Mouse (Mus musculus) olfactory bulb, adult 2 months (tissue): ENCODE results near the gene Nup37.

Experiments used
- CTCF ChIP-seq: fragments of 200-500 bp; IDR thresholded peaks from 2 replicates; pipeline ENCODE4 v1.5.1; 2012; ENCODE audit warnings: low read depth, mild to moderate bottlenecking, low read length, moderate library complexity; ENCODE audit not compliant: insufficient read depth
- POLR2A ChIP-seq: fragments of 200-500 bp; IDR thresholded peaks from 2 replicates; pipeline ENCODE4 v1.6.1; 2012; ENCODE audit warnings: mild to moderate bottlenecking, low read depth, low read length, moderate library complexity; ENCODE audit not compliant: insufficient read depth

DNA sequence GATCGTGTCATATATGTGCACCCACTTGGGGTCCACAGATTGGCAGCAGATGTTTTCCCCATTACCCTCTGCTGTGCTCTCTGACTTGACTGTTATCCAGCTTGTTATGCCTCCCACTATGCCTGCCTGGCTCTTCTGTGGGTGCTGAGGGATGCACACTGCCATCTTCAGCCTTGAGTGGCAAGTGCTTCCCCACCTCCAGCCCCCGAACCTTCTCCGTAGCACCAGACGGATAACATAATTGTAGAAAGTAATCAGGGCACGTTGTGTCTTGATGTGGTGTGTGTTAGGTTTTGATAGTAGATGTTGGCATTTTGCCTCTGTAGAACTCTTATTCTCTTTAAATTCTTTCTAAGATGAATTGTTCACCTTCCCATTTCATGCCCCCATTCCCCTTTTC lies 65.9 kb downstream of the Nup37 start:
- no peak for TF ChIP-seq CTCF
- TF ChIP-seq POLR2A: no peak
